Mouse (Mus musculus): ENCODE data around the gene Ppp4r3a. TPM values are rescaled to one million over a fixed set of nuclear protein-coding genes. Genes with fewer than 3 reads are reported as not detected.

Gene Ppp4r3a
- polyA plus RNA-seq, 1 experiment: 2.2 TPM

DNA sequence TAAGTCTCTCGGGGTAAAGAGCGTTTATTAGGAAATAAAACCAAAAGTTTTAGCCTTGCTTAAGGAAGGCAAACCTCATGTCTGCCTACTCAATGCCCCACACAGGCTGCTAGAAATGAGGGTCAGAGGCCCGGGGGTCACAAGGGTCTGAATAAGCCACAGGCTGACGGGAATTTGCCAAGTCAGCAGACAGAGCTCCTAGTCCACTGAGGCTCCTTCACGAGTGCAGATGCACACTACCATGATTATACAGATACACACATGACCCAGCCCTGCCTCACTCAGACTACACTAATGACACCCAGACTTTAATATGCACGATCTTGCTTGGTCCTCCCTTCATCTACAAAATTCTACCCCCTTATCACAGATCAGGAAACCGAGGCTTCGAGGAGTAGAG is 58.7 kb downstream of the Ppp4r3a start:
- Histone ChIP-seq H3K9me3 (ENCODE audit: control insufficient read depth, low read length) (peaks cover 2% of the 10 kb centered on the region; the same call in 1 of the 2 replicates), H3K36me3 (ENCODE audit: control insufficient read depth) (peaks cover 51% of the 10 kb centered on the region), H3K4me3 (replicated peaks) (peak overlapping the region; percentile 87), H3K27me3 (ENCODE audit: control insufficient read depth) (no peaks in the 10 kb centered on the region), H3K4me1 (ENCODE audit: control insufficient read depth) (peaks cover 65% of the 10 kb centered on the region)
- TF ChIP-seq GATA1 (IDR thresholded peaks at IDR 0.05; ENCODE audit: low read length) (no peak), TAL1 (IDR thresholded peaks at IDR 0.05; ENCODE audit: low read length) (no peak)

DNA sequence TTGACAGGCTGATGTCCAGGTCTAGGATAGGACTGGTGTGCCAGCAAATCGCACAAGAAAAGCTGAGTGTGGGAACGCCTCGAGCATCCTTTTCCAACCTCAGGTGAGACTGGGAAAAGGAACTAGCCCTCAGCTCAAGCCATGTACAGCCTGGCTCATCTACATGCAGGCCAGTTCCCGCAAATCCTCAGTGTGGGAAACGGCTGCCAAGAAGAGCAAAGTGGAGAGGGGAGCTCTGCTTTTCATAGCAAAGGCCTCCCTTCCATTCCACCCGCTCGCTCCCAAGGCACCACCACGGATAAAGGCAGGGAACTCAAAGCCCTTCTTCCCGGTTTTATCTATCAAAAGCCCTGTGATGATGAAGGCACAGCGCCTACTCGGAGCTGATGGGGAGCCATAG is 60.4 kb downstream of the Ppp4r3a start:
- Histone ChIP-seq H3K9me3 (ENCODE audit: control insufficient read depth, low read length) (peaks cover 5% of the 10 kb centered on the region; the same call in 1 of the 2 replicates), H3K36me3 (ENCODE audit: control insufficient read depth) (peaks cover 62% of the 10 kb centered on the region), H3K27me3 (ENCODE audit: control insufficient read depth) (no peaks in the 10 kb centered on the region), H3K4me1 (ENCODE audit: control insufficient read depth) (peaks cover 66% of the 10 kb centered on the region), H3K4me3 (replicated peaks) (no peak overlapping the region)
- TF ChIP-seq TAL1 (IDR thresholded peaks at IDR 0.05; ENCODE audit: low read length): no peak
- TF ChIP-seq GATA1 (IDR thresholded peaks at IDR 0.05; ENCODE audit: low read length): no peak

DNA sequence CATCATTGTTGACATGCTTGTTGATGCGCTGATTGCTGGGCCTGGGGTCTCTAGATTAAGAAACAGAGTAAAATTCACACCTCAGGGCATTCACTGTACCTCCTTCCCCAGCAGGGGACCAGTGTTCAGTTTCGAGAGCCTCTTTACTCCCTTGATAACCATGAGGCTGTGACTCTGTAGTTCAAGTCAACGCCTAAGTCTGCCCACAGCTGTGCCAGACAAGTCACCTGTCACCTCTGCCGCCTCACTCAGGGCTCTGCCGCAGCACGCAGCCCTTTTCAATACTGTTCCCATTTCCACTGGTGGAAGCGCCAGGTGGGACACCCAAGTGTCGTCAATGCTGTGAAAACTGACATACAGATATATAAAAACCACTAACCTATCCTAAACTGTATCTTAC is 61.1 kb downstream of the Ppp4r3a start:
- peaks cover 69% of the 10 kb centered on the region for H3K36me3 ChIP-seq (ENCODE audit: control insufficient read depth)
- no peak for TF ChIP-seq TAL1 (IDR thresholded peaks at IDR 0.05; ENCODE audit: low read length)
- TF ChIP-seq GATA1 (IDR thresholded peaks at IDR 0.05; ENCODE audit: low read length): no peak
- H3K4me1 ChIP-seq (ENCODE audit: control insufficient read depth): peaks cover 65% of the 10 kb centered on the region
- H3K27me3 ChIP-seq (ENCODE audit: control insufficient read depth): no peaks in the 10 kb centered on the region
- peaks cover 5% of the 10 kb centered on the region; the same call in 1 of the 2 replicates for H3K9me3 ChIP-seq (ENCODE audit: control insufficient read depth, low read length)
- no peak overlapping the region for H3K4me3 ChIP-seq (replicated peaks)

DNA sequence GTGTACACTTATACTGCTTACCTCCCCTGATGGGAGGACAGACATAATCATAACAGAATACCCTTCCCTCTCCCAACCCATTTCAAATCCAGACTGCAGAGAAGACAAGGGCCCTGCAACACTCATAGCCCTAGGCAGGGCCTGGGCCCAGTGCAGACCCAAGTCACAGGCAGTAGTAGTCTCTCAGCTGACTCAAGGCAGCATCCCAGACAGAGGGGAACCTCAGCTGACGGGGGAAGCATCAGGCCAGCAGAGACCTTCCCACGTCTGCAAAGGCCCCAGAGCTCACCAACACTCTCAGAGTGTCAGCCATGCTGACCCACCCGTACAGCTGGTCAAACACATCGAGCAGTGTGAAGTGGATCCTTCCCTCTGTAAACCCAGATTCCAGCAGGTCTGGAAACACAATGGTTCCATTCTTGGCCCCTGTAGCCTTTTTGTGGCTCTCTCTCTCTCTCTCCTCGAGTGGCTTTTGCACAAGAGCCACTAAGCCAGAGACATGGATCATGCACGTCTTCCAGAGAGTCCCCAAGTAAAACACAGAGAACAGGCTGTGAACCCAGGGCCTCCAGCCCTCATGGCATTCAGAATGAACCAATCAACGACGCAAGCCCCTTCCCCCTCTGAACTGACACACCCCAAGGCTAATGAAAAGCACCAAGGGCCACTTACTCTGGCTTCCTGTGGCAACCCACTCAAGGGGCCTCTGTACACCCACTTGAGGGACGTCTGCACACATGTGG is 61.8 kb downstream of the Ppp4r3a start:
- Histone ChIP-seq H3K4me3 (replicated peaks) (no peak overlapping the region), H3K36me3 (ENCODE audit: control insufficient read depth) (peaks cover 76% of the 10 kb centered on the region), H3K9me3 (ENCODE audit: control insufficient read depth, low read length) (peaks cover 5% of the 10 kb centered on the region; the same call in 1 of the 2 replicates), H3K4me1 (ENCODE audit: control insufficient read depth) (peaks cover 65% of the 10 kb centered on the region), H3K27me3 (ENCODE audit: control insufficient read depth) (no peaks in the 10 kb centered on the region)
- no peak for TF ChIP-seq TAL1 (IDR thresholded peaks at IDR 0.05; ENCODE audit: low read length)
- no peak for TF ChIP-seq GATA1 (IDR thresholded peaks at IDR 0.05; ENCODE audit: low read length)

DNA sequence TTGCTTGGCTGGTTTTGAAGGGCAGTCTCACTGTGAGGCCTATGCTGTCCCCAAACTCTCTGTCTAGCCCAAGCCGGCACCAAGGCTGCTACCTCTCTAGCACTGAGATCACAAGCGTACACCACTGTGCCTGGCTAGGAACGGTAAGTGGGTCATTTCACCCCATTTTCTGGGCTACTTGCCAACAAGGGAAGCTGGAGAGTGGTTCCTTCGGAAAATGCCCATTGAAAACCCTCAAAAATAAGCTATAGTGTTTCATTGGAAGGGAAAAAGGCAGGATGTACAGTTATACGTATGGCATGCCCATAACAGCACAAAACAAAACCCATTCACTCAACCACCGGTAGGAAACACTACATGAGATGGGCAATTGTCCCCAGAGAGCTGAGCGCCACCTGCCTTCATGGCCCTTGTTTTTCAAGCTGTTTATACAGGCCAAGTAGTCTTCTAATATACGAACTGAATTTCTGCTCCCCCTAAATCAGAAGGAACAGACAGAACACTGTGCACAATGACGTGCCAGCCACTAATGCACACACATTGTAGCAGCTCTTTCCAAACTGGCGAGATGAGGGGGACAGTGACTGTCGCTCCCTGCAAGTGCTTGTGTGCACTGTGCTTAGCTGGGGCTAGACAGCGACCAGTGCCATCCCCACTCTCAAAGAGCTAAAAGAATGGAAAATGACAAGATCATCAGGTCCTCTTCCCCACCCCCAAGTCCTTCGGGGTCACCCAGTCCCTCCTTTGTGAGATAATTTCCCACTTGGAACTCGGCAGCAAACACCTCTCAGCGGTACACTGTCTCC is 63.1 kb downstream of the Ppp4r3a start:
- H3K4me3 ChIP-seq (replicated peaks): no peak overlapping the region
- H3K4me1 ChIP-seq (ENCODE audit: control insufficient read depth): peaks cover 65% of the 10 kb centered on the region

DNA sequence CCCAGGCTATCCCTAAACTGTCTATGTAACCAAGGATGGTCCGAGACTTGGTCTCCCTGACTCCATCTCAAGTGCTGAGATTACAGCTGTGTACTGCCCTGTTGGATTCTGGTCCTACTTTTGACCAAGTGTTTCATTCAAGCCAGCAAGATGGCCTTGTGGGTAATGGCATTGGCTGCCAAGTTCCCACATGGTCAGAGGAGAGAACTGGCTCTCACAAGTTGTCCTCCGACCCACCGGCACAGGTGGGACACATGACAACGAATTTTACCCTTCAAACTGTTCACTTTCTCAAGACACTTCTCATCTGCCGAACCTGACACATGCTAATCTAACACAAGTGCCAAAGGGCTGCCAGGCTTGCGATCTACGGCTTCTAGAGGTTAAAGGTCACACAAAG is 64.1 kb downstream of the Ppp4r3a start:
- H3K4me3 ChIP-seq (replicated peaks): no peak overlapping the region
- TF ChIP-seq GATA1 (IDR thresholded peaks at IDR 0.05; ENCODE audit: low read length): no peak
- TF ChIP-seq TAL1 (IDR thresholded peaks at IDR 0.05; ENCODE audit: low read length): no peak
- peaks cover 73% of the 10 kb centered on the region for H3K36me3 ChIP-seq (ENCODE audit: control insufficient read depth)
- H3K27me3 ChIP-seq (ENCODE audit: control insufficient read depth): no peaks in the 10 kb centered on the region
- peaks cover 5% of the 10 kb centered on the region; the same call in 1 of the 2 replicates for H3K9me3 ChIP-seq (ENCODE audit: control insufficient read depth, low read length)
- H3K4me1 ChIP-seq (ENCODE audit: control insufficient read depth): peaks cover 65% of the 10 kb centered on the region

More for the DNA sequence above, 63.1 kb downstream of the Ppp4r3a start:
- Histone ChIP-seq H3K9me3 (ENCODE audit: control insufficient read depth, low read length) (peaks cover 5% of the 10 kb centered on the region; the same call in 1 of the 2 replicates), H3K36me3 (ENCODE audit: control insufficient read depth) (peaks cover 79% of the 10 kb centered on the region), H3K27me3 (ENCODE audit: control insufficient read depth) (no peaks in the 10 kb centered on the region)
- TF ChIP-seq TAL1 (IDR thresholded peaks at IDR 0.05; ENCODE audit: low read length): no peak
- TF ChIP-seq GATA1 (IDR thresholded peaks at IDR 0.05; ENCODE audit: low read length): no peak

DNA sequence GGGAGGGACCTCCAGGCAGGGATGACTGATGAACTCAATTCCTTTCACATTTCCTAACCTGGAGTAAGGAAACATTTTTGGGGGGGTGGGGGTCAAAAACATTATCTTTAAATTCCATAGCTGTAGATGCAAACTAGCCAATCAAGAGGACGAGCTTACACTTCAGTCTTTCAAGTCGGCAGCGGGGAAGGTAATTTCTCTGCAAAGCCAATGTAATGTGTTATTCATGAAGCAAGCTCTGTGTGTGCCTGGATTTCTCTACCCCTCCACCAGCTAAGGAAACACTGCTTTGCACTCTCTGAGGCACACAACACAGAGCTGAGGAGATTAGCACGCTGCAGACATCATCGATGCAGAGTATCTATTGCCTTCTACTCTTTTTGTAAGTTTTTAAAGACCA is 64.5 kb downstream of the Ppp4r3a start:
- Histone ChIP-seq H3K27me3 (ENCODE audit: control insufficient read depth) (no peaks in the 10 kb centered on the region), H3K4me1 (ENCODE audit: control insufficient read depth) (peaks cover 67% of the 10 kb centered on the region), H3K4me3 (replicated peaks) (no peak overlapping the region), H3K36me3 (ENCODE audit: control insufficient read depth) (peaks cover 71% of the 10 kb centered on the region), H3K9me3 (ENCODE audit: control insufficient read depth, low read length) (peaks cover 5% of the 10 kb centered on the region; the same call in 1 of the 2 replicates)
- no peak for TF ChIP-seq TAL1 (IDR thresholded peaks at IDR 0.05; ENCODE audit: low read length)
- TF ChIP-seq GATA1 (IDR thresholded peaks at IDR 0.05; ENCODE audit: low read length): no peak

DNA sequence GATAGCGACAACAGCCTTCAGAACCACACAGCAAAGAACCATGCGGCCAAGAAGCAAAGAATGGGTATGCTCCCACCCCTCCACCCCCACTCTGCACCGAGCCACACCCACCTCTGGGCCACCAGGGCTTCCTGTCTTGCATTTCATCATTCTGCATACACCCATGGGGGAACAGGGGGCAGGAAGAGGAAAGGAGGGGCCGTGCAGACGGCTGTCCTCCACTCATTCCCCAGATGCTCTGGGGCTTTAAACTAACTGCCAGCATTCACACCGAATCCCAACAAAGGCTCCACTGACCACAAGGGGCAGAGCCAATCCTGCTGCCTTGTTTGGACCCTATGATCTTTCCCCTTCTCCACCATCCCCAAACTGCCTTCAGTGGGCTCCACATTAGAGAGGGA is 65.5 kb downstream of the Ppp4r3a start:
- no peaks in the 10 kb centered on the region for H3K27me3 ChIP-seq (ENCODE audit: control insufficient read depth)
- peaks cover 70% of the 10 kb centered on the region for H3K4me1 ChIP-seq (ENCODE audit: control insufficient read depth)
- H3K9me3 ChIP-seq (ENCODE audit: control insufficient read depth, low read length): peaks cover 5% of the 10 kb centered on the region; the same call in 1 of the 2 replicates
- H3K4me3 ChIP-seq (replicated peaks): no peak overlapping the region
- H3K36me3 ChIP-seq (ENCODE audit: control insufficient read depth): peaks cover 66% of the 10 kb centered on the region
- TF ChIP-seq TAL1 (IDR thresholded peaks at IDR 0.05; ENCODE audit: low read length) (no peak), GATA1 (IDR thresholded peaks at IDR 0.05; ENCODE audit: low read length) (no peak)

DNA sequence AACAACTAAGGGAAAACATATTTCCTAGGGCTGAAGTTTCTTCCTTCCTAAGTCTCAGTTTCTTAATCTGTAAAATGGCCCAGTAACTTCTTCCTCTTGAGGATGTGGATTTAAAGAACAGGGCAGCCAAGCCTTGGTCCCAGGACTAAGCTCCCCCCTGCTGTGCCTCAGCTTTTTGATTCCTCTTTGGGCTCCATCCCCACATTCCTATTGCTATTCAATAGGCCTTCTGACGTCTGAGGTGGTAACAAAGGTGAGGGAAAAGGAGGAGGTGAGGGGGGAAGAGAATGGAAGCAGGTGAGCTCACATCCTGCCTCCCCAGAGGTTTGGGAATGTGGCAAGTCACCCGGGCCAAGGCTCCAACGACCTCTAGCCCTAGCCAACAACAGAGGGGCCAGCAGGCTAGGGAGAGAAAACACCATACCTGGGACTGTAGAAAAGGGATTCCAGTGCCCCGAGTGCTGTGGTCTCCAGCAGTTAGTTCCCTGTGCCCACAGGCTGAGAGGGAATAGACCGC is 67.0 kb downstream of the Ppp4r3a start:
- peaks cover 84% of the 10 kb centered on the region for H3K4me1 ChIP-seq (ENCODE audit: control insufficient read depth)
- H3K27me3 ChIP-seq (ENCODE audit: control insufficient read depth): no peaks in the 10 kb centered on the region
- peaks cover 5% of the 10 kb centered on the region; the same call in 1 of the 2 replicates for H3K9me3 ChIP-seq (ENCODE audit: control insufficient read depth, low read length)
- no peak for TF ChIP-seq GATA1 (IDR thresholded peaks at IDR 0.05; ENCODE audit: low read length)
- no peak for TF ChIP-seq TAL1 (IDR thresholded peaks at IDR 0.05; ENCODE audit: low read length)
- H3K4me3 ChIP-seq (replicated peaks): no peak overlapping the region
- H3K36me3 ChIP-seq (ENCODE audit: control insufficient read depth): peaks cover 55% of the 10 kb centered on the region

Measured in erythroblast, embryonic 14.5 days (primary cell).